Mouse (Mus musculus) retina, postnatal 7 days (tissue): ENCODE data around the gene Palld.
A peak's percentile ranks its signal among the peaks of the same experiment; 100 is the strongest.

Experiments
- DNase-seq: peaks from one replicate; pipeline ENCODE4 v3.0.0-alpha.2; 2012; ENCODE audit warnings: low read depth, low spot score

The Palld gene

GRCm38 (mm10) chr8:61866920-61867319 is 35.6 kb downstream of the Palld start:
- DNase-seq = no peak

- no peak for DNase-seq
These were observed 37.1 kb downstream of the Palld start for GRCm38 (mm10) chr8:61865365-61865764.

- DNase-seq = no peak
These were observed 51.2 kb downstream of the Palld start for GRCm38 (mm10) chr8:61851270-61851669.

- peak; percentile 20 for DNase-seq
These were observed 53.8 kb downstream of the Palld start for GRCm38 (mm10) chr8:61848581-61849162.

- no peak for DNase-seq
These were observed 55.0 kb downstream of the Palld start for GRCm38 (mm10) chr8:61847494-61847893.

GRCm38 (mm10) chr8:61844992-61845391 is 57.5 kb downstream of the Palld start:
- no peak for DNase-seq

GRCm38 (mm10) chr8:61844575-61844974 is 57.9 kb downstream of the Palld start:
- no peak for DNase-seq

GRCm38 (mm10) chr8:61843776-61844175 is 58.7 kb downstream of the Palld start:
- DNase-seq = no peak

- DNase-seq = no peak
These were observed 69.3 kb downstream of the Palld start for GRCm38 (mm10) chr8:61833211-61833610.

GRCm38 (mm10) chr8:61831944-61832343 is 70.5 kb downstream of the Palld start:
- DNase-seq = no peak

- no peak for DNase-seq
These were observed 71.7 kb downstream of the Palld start for GRCm38 (mm10) chr8:61830821-61831220.

- no peak for DNase-seq
These were observed 77.9 kb downstream of the Palld start for GRCm38 (mm10) chr8:61824563-61824962.

- DNase-seq = no peak
These were observed 79.3 kb downstream of the Palld start for GRCm38 (mm10) chr8:61823157-61823556.

GRCm38 (mm10) chr8:61803764-61804163 is 98.7 kb downstream of the Palld start:
- no peak for DNase-seq

GRCm38 (mm10) chr8:61802840-61803239 is 99.7 kb downstream of the Palld start:
- no peak for DNase-seq

- DNase-seq = no peak
These were observed 105.0 kb downstream of the Palld start for GRCm38 (mm10) chr8:61797391-61797947.

GRCm38 (mm10) chr8:61796537-61797050 is 105.9 kb downstream of the Palld start:
- no peak for DNase-seq

GRCm38 (mm10) chr8:61789946-61790345 is 112.5 kb downstream of the Palld start:
- no peak for DNase-seq

GRCm38 (mm10) chr8:61789289-61789688 is 113.2 kb downstream of the Palld start:
- DNase-seq = no peak

- DNase-seq = no peak
These were observed 119.5 kb downstream of the Palld start for GRCm38 (mm10) chr8:61782931-61783491.

- no peak for DNase-seq
These were observed 121.7 kb downstream of the Palld start for GRCm38 (mm10) chr8:61780652-61781257.

- DNase-seq = no peak
These were observed 124.3 kb downstream of the Palld start for GRCm38 (mm10) chr8:61778194-61778593.

GRCm38 (mm10) chr8:61776560-61776959 is 125.9 kb downstream of the Palld start:
- no peak for DNase-seq
